Mouse (Mus musculus): ENCODE measurements around the gene Ddx11. TPM values are rescaled to one million over a fixed set of nuclear protein-coding genes. Genes with fewer than 3 reads are reported as not detected.

Ddx11 gene
- total and polyA plus RNA-seq, 2 experiments from 2014 or later, result 2.3 to 5.6 TPM

DNA sequence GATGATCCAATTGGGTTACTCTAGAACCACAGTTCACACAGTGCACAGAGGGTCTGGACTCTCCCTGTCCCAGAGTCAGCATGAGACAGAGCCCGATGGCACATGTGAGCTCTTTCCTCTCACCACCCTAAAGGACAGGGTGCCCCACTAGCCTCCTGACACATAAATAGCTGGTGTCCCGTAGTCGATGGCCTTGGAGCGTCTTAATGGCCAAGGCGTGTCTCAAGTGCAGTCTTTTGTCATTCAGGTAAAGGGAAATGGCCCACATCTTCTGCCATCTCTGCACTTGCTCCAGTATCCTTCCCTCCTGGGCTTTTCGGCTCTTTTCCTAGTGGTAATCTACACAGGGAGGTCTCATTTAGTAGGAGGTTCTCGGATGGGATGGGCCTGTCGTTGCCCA, 67.3 kb downstream of the Ddx11 start:
- WGBS, result 87% methylated on average over 8 of the region's 8 CpGs
- DNase-seq (no peak), ATAC-seq (no peak)
- no peak overlapping the region for H3K27ac ChIP-seq (ENCODE audit: low read depth, low read length)
- H3K9ac ChIP-seq, result no peak overlapping the region
- no peak overlapping the region for H3K4me3 ChIP-seq (ENCODE audit: low read depth, low read length)
- TF ChIP-seq CTCF (IDR thresholded peaks at IDR 0.05; ENCODE audit: low read depth), result no peak
- H3K36me3 ChIP-seq (ENCODE audit: insufficient read depth), result no peaks in the 10 kb centered on the region
- no peaks in the 10 kb centered on the region for H3K27me3 ChIP-seq (ENCODE audit: insufficient read depth, low read length)
- H3K4me1 ChIP-seq (ENCODE audit: insufficient read depth), result no peaks in the 10 kb centered on the region
- H3K4me2 ChIP-seq (ENCODE audit: low read depth), result no peak overlapping the region
- no peaks in the 10 kb centered on the region for H3K9me3 ChIP-seq (ENCODE audit: low read length)

GRCm38 (mm10) chr17:66197041-66197440, 73.7 kb downstream of the Ddx11 start:
- Histone ChIP-seq H3K4me3 (ENCODE audit: low read depth, low read length) (no peak overlapping the region), H3K9ac (no peak overlapping the region), H3K9me3 (ENCODE audit: low read length) (no peaks in the 10 kb centered on the region), H3K27ac (ENCODE audit: low read depth, low read length) (no peak overlapping the region), H3K27me3 (ENCODE audit: insufficient read depth, low read length) (no peaks in the 10 kb centered on the region), H3K4me1 (ENCODE audit: insufficient read depth) (no peaks in the 10 kb centered on the region), H3K36me3 (ENCODE audit: insufficient read depth) (no peaks in the 10 kb centered on the region), H3K4me2 (ENCODE audit: low read depth) (no peak overlapping the region)
- TF ChIP-seq CTCF (IDR thresholded peaks at IDR 0.05; ENCODE audit: low read depth), result peak; percentile 66
- DNase-seq, result peak; percentile 31
- 40% methylated on average over 3 of the region's 3 CpGs for WGBS
- ATAC-seq, result peak; percentile 47; the same call in 1 of the 2 replicates

Other genes starting within 250 kb of the Ddx11 start
- 39.9 and 40.7 TPM in 2 replicates for gene Ralbp1, start 237.7 kb upstream of the Ddx11 start, total RNA-seq (2014; rRNA removed)
- gene Ralbp1, start 237.7 kb upstream of the Ddx11 start, polyA plus RNA-seq (2015; fragmentation: Nextera tagmentation; extraction: Ambion mirVana), result 34.4 and 47.7 TPM in 2 replicates
- gene Twsg1, start 172.3 kb upstream of the Ddx11 start, total RNA-seq (2014; rRNA removed), result 42.1 and 50.2 TPM in 2 replicates
- 38.1 and 46.1 TPM in 2 replicates for gene Twsg1, start 172.3 kb upstream of the Ddx11 start, polyA plus RNA-seq (2015; fragmentation: Nextera tagmentation; extraction: Ambion mirVana)
- 74.7 and 80.1 TPM in 2 replicates for gene Ankrd12, start 46.4 kb upstream of the Ddx11 start, total RNA-seq (2014; rRNA removed)
- gene Ankrd12, start 46.4 kb upstream of the Ddx11 start, polyA plus RNA-seq (2015; fragmentation: Nextera tagmentation; extraction: Ambion mirVana), result 147 and 207 TPM in 2 replicates
- 143 and 190 TPM in 2 replicates for gene Ndufv2, start 22.0 kb upstream of the Ddx11 start, total RNA-seq (2014; rRNA removed)
- gene Ndufv2, start 22.0 kb upstream of the Ddx11 start, polyA plus RNA-seq (2015; fragmentation: Nextera tagmentation; extraction: Ambion mirVana), result 432 and 524 TPM in 2 replicates
- 53.0 and 54.6 TPM in 2 replicates for gene Washc1, start 12.0 kb upstream of the Ddx11 start, total RNA-seq (2014; rRNA removed)
- gene Washc1, start 12.0 kb upstream of the Ddx11 start, polyA plus RNA-seq (2015; fragmentation: Nextera tagmentation; extraction: Ambion mirVana), result 38.9 and 42.0 TPM in 2 replicates